Mouse (Mus musculus) neural tube, embryonic 13.5 days (tissue): ENCODE data around the gene Tmem182. TPM values are rescaled to one million over a fixed set of nuclear protein-coding genes. Genes with fewer than 3 reads are reported as not detected.

Experiments used
- ATAC-seq: fragments of 200-750 bp; cut with Nextera tagmentation; 2 replicates; pipeline ENCODE4 v1.8.0; 2017; ENCODE audit warnings: low read depth, mild to moderate bottlenecking, moderate TSS enrichment, moderate library complexity
- H3K27ac ChIP-seq: fragments of 300-500 bp; sonication (generic); replicated peaks from 2 replicates; pipeline ENCODE4 v1.5.1; 2015; ENCODE audit warnings: moderate library complexity, mild to moderate bottlenecking, inconsistent platforms
- H3K27me3 ChIP-seq: fragments of 300-500 bp; sonication (generic); 2 replicates; pipeline ENCODE4 v1.6.1; 2015; ENCODE audit warnings: mild to moderate bottlenecking, inconsistent platforms
- H3K36me3 ChIP-seq: fragments of 300-500 bp; sonication (generic); 2 replicates; pipeline ENCODE4 v1.6.1; 2015; ENCODE audit warnings: mild to moderate bottlenecking, inconsistent platforms
- H3K4me1 ChIP-seq: fragments of 300-500 bp; sonication (generic); replicated peaks from 2 replicates; pipeline ENCODE4 v1.6.1; 2015; ENCODE audit warnings: inconsistent platforms
- H3K4me2 ChIP-seq: fragments of 300-500 bp; sonication (generic); 2 replicates; pipeline ENCODE4 v1.6.1; 2015; ENCODE audit warnings: inconsistent platforms, mild to moderate bottlenecking, moderate library complexity
- H3K4me3 ChIP-seq: fragments of 300-500 bp; sonication (generic); 2 replicates; pipeline ENCODE4 v1.5.1; 2015; ENCODE audit warnings: mild to moderate bottlenecking, inconsistent platforms
- H3K9ac ChIP-seq: fragments of 300-500 bp; sonication (generic); 2 replicates; pipeline ENCODE4 v1.6.1; 2015; ENCODE audit warnings: moderate library complexity, mild to moderate bottlenecking, inconsistent platforms
- H3K9me3 ChIP-seq: fragments of 300-500 bp; sonication (generic); 2 replicates; pipeline ENCODE4 v1.6.1; 2016; ENCODE audit warnings: inconsistent platforms
- WGBS: fragments of 180-500 bp; shearing (Covaris S2); methylation state at CpG from one replicate; pipeline ENCODE4 v1.1.7; 2015; 5-methylcytosine and 5-hydroxymethylcytosine counted together
- polyA plus RNA-seq: library from polyadenylated mRNA; unstranded; fragments of >200 nt; fragmentation: Nextera tagmentation; extraction: Ambion mirVana; gene quantifications from 2 replicates; pipeline ENCODE4 v1.2.1, GENCODE M21; 2015

The Tmem182 gene
- 0.15 and 0.21 TPM in 2 replicates for polyA plus RNA-seq

GRCm38 (mm10) chr1:40805351-40805750 lies at the start of gene Tmem182:
Tmem182 (plus strand) TSS chr1:40805601.
- Histone ChIP-seq H3K9me3 (no peaks in the 10 kb centered on the region), H3K27ac (no peak within 1 kb of the TSS), H3K27me3 (no peaks in the 10 kb centered on the region), H3K9ac (no peak within 1 kb of the TSS), H3K36me3 (no peaks in the 10 kb centered on the region), H3K4me3 (no peak within 1 kb of the TSS), H3K4me2 (no peak within 1 kb of the TSS), H3K4me1 (no peaks in the 10 kb centered on the region)
- 77% methylated on average over 9 of the region's 9 CpGs for WGBS
- no peak for ATAC-seq

- Histone ChIP-seq H3K27ac (no peak overlapping the region), H3K4me3 (no peak overlapping the region), H3K4me1 (0 out of 2 replicates have a peak, but pooled peaks cover 4% of the 10 kb centered on the region), H3K4me2 (no peak overlapping the region), H3K27me3 (no peaks in the 10 kb centered on the region), H3K9me3 (no peaks in the 10 kb centered on the region), H3K9ac (no peak overlapping the region), H3K36me3 (no peaks in the 10 kb centered on the region)
- no peak for ATAC-seq
- 84% methylated on average over 6 of the region's 6 CpGs for WGBS
Observed at GRCm38 (mm10) chr1:40759751-40760445, 45.5 kb upstream of the Tmem182 start.

DNA sequence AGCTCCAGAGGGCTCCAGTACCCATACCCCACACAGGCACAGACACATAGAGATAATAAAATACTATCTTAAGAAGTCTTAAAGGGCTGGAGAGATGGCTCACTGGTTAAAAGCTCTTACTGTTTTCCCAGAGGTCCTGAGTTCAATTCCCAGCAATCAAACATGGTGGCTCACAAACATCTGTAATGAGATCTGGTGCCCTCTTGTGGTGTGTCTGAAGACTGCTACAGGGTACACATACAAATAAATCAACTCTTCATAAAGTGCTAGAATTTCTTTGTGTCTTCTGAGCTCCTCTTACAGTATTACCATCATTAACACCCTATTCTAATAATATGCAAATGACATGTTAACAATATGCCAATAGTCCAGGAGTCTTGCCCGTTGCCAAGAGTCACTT lies 41.4 kb upstream of the Tmem182 start:
- no peak overlapping the region for H3K4me3 ChIP-seq
- 69% methylated on average over 1 of the region's 1 CpGs for WGBS
- no peaks in the 10 kb centered on the region for H3K36me3 ChIP-seq
- H3K27me3 ChIP-seq: no peaks in the 10 kb centered on the region
- ATAC-seq: no peak
- no peak overlapping the region for H3K9ac ChIP-seq
- H3K9me3 ChIP-seq: no peaks in the 10 kb centered on the region
- no peaks in the 10 kb centered on the region for H3K4me1 ChIP-seq
- no peak overlapping the region for H3K27ac ChIP-seq
- no peak overlapping the region for H3K4me2 ChIP-seq

GRCm38 (mm10) chr1:40764701-40765275 lies 40.6 kb upstream of the Tmem182 start:
- Histone ChIP-seq H3K4me3 (no peak overlapping the region), H3K9ac (no peak overlapping the region)
- 38% methylated on average over 15 of the region's 15 CpGs for WGBS

DNA sequence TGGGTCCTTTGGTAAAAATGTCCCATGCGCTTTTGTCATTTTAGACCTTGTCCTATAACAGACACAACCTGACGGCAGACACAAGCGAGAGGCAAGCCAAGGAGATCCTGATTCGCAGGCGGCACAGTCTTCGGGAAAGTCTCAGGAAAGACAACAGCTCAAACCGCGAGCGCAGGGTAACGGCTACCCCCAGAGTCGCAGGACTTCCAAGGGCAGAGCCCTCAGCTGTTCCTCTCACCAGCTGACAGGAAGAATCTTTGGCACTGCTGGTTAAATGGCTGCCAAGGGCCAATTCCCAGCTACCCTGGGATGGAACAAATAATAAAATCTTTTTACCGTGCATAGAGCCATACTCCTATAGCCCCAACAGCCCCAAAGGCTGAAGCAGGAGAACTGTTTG lies 39.9 kb upstream of the Tmem182 start:
- H3K9me3 ChIP-seq: no peaks in the 10 kb centered on the region
- no peak overlapping the region for H3K9ac ChIP-seq
- no peaks in the 10 kb centered on the region; the same call in 1 of the 2 replicates for H3K4me1 ChIP-seq
- H3K4me2 ChIP-seq: no peak overlapping the region
- H3K27me3 ChIP-seq: no peaks in the 10 kb centered on the region
- H3K36me3 ChIP-seq: no peaks in the 10 kb centered on the region
- WGBS: 79% methylated on average over 12 of the region's 12 CpGs
- H3K27ac ChIP-seq: no peak overlapping the region
- no peak overlapping the region for H3K4me3 ChIP-seq
- ATAC-seq: no peak

More at GRCm38 (mm10) chr1:40764701-40765275, 40.6 kb upstream of the Tmem182 start:
- H3K4me1 ChIP-seq: no peaks in the 10 kb centered on the region; the same call in 1 of the 2 replicates
- no peak for ATAC-seq
- H3K9me3 ChIP-seq: no peaks in the 10 kb centered on the region
- H3K4me2 ChIP-seq: no peak overlapping the region
- H3K27me3 ChIP-seq: no peaks in the 10 kb centered on the region
- H3K36me3 ChIP-seq: no peaks in the 10 kb centered on the region
- H3K27ac ChIP-seq: no peak overlapping the region

DNA sequence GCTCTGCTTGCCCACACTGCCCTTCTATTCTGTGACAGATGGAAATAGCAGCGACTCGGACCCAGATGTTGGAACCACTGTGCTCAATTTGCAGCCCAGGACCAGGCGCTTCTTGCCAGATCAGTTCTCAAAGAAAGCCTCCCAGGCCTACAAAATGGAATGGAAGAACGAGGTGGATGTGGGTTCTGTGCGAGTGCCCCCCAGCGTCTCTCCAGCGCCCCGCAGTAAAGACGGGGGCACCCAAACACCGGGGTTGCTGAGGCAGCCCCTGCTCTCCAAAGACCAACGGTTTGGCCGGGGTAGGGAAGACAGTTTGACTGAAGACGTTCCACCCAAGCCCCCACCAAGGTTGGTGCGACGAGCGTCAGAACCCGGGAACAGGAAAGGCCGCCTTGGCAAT lies 37.8 kb upstream of the Tmem182 start:
- 86% methylated on average over 18 of the region's 18 CpGs for WGBS
- H3K4me2 ChIP-seq: no peak overlapping the region
- no peak overlapping the region for H3K9ac ChIP-seq
- no peaks in the 10 kb centered on the region for H3K27me3 ChIP-seq
- H3K4me3 ChIP-seq: no peak overlapping the region
- no peak overlapping the region for H3K27ac ChIP-seq
- H3K9me3 ChIP-seq: no peaks in the 10 kb centered on the region
- H3K4me1 ChIP-seq: no peaks in the 10 kb centered on the region; the same call in 1 of the 2 replicates
- H3K36me3 ChIP-seq: no peaks in the 10 kb centered on the region
- ATAC-seq: no peak

DNA sequence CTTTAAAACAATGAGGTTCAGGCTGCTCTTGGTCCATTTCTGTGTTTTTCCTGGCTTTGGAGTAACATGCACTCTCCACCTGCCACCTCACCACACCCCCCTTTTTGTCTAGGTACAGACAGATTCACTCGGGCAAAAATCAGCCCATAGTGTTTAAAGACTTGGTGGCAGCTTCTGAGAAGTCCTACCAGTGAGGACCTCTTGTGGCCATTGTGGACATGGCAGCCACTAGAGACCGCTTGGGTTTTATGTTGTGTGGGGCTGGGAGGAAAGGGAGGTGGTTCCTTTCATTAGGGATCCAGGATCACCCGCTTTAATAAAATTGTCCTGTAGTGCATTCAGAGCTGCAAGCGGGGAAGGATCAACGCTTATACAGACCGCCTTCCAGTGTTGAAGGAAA lies 36.8 kb upstream of the Tmem182 start:
- no peaks in the 10 kb centered on the region for H3K9me3 ChIP-seq
- H3K27me3 ChIP-seq: no peaks in the 10 kb centered on the region
- H3K4me3 ChIP-seq: no peak overlapping the region
- H3K4me2 ChIP-seq: no peak overlapping the region
- no peak for ATAC-seq
- peaks cover 4% of the 10 kb centered on the region for H3K36me3 ChIP-seq
- no peaks in the 10 kb centered on the region; the same call in 1 of the 2 replicates for H3K4me1 ChIP-seq
- 30% methylated on average over 6 of the region's 6 CpGs for whole genome bisulfite sequencing
- no peak overlapping the region for H3K27ac ChIP-seq
- H3K9ac ChIP-seq: no peak overlapping the region

- no peak for ATAC-seq
- no peak overlapping the region for H3K4me2 ChIP-seq
- peaks cover 12% of the 10 kb centered on the region for H3K36me3 ChIP-seq
- H3K4me1 ChIP-seq: no peaks in the 10 kb centered on the region; the same call in 1 of the 2 replicates
- no peaks in the 10 kb centered on the region for H3K27me3 ChIP-seq
- WGBS: 61% methylated on average over 4 of the region's 4 CpGs
- H3K27ac ChIP-seq: no peak overlapping the region
- H3K9ac ChIP-seq: no peak overlapping the region
- H3K4me3 ChIP-seq: no peak overlapping the region
- no peaks in the 10 kb centered on the region for H3K9me3 ChIP-seq
Observed at GRCm38 (mm10) chr1:40769331-40769894, 36.0 kb upstream of the Tmem182 start.

GRCm38 (mm10) chr1:40771196-40771970 lies 34.0 kb upstream of the Tmem182 start:
- Histone ChIP-seq H3K9ac (no peak overlapping the region), H3K4me3 (no peak overlapping the region), H3K4me2 (no peak overlapping the region), H3K27ac (no peak overlapping the region), H3K36me3 (peaks cover 12% of the 10 kb centered on the region), H3K9me3 (no peaks in the 10 kb centered on the region), H3K27me3 (no peaks in the 10 kb centered on the region), H3K4me1 (no peaks in the 10 kb centered on the region; the same call in 1 of the 2 replicates)
- ATAC-seq: no peak
- 91% methylated on average over 7 of the region's 7 CpGs for WGBS

GRCm38 (mm10) chr1:40773234-40773633 lies 32.2 kb upstream of the Tmem182 start:
- H3K9ac ChIP-seq: no peak overlapping the region
- no peak overlapping the region for H3K27ac ChIP-seq
- H3K27me3 ChIP-seq: no peaks in the 10 kb centered on the region
- H3K4me3 ChIP-seq: no peak overlapping the region
- 92% methylated on average over 5 of the region's 5 CpGs for WGBS
- H3K9me3 ChIP-seq: no peaks in the 10 kb centered on the region
- H3K36me3 ChIP-seq: peaks cover 12% of the 10 kb centered on the region
- no peak for ATAC-seq
- H3K4me2 ChIP-seq: no peak overlapping the region
- H3K4me1 ChIP-seq: no peaks in the 10 kb centered on the region; the same call in 1 of the 2 replicates

GRCm38 (mm10) chr1:40774040-40774439 lies 31.4 kb upstream of the Tmem182 start:
- Histone ChIP-seq H3K4me3 (no peak overlapping the region), H3K4me2 (no peak overlapping the region), H3K27me3 (no peaks in the 10 kb centered on the region), H3K36me3 (peaks cover 19% of the 10 kb centered on the region), H3K27ac (no peak overlapping the region), H3K9me3 (peaks cover 7% of the 10 kb centered on the region), H3K4me1 (no peaks in the 10 kb centered on the region; the same call in 1 of the 2 replicates), H3K9ac (no peak overlapping the region)
- no peak for ATAC-seq
- 96% methylated on average over 10 of the region's 10 CpGs for WGBS

DNA sequence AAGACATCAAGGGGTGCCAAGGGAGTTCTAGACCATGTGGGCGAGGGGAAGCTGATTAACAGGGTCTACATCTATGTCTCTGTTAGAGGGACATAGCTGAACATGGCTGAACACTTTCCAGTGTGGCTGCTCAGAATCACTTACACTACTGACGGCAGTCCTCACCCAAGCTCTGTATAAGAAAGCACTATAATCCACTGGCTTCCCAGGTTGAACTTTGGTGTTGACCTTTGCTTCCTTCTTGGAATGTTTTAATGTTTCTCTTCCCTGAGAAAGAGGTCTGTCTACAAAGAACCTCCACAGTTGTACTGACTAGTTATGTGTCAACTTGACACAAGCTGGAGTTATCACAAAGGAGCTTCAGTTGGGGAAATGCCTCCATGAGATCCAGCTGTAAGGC lies 29.3 kb upstream of the Tmem182 start:
- Histone ChIP-seq H3K27ac (no peak overlapping the region), H3K36me3 (peaks cover 38% of the 10 kb centered on the region), H3K4me3 (no peak overlapping the region), H3K27me3 (no peaks in the 10 kb centered on the region), H3K4me2 (no peak overlapping the region), H3K9me3 (peaks cover 7% of the 10 kb centered on the region), H3K4me1 (no peaks in the 10 kb centered on the region), H3K9ac (no peak overlapping the region)
- WGBS: 74% methylated on average over 2 of the region's 2 CpGs
- no peak for ATAC-seq
